Mouse (Mus musculus): ENCODE results near the gene Sv2a. TPM values are rescaled to one million over a fixed set of nuclear protein-coding genes. Genes with fewer than 3 reads are reported as not detected.
A peak's percentile ranks its signal among the peaks of the same experiment; 100 is the strongest.
"Not testable (repeated sequence)": the region's sequence is repeated elsewhere in the genome, so short reads cannot be mapped to it uniquely, and the experiment has no call there.

The Sv2a gene
- polyA plus RNA-seq, 1 experiment from 2014 or later = 95.7 TPM

DNA sequence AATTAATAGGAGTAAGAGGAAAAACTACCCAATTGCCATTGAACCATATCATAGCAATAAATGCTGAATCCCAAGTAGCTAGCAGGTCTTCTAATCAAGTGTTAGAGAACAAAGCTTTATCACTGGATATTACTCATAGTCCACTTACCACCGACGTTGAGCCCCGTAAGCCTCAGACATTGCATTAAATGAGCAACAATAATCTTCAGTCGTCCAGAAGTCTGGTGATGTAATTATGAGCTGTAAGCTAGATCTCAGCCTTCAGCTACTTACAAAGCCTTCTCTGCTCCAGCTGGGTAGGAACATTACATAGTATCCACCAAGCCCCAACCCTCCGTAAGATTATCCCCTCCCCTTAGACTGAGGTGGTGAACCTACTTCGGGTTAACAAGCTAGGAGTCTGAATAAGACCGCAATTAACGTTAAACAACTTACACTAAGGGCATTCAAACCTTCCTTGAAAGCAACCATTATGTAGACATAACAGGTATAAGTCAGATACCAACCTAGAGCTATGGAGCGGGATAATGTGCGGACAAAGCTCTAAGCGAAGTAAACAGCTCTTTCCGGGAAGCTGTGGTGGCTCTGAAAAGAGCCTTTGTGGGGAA is 57.1 kb downstream of the Sv2a start:
- Histone ChIP-seq H3K27ac (no peak overlapping the region), H3K27me3 (ENCODE audit: control insufficient read depth, insufficient read depth, low read length) (no peaks in the 10 kb centered on the region), H3K36me3 (replicated peaks; ENCODE audit: control insufficient read depth, insufficient read depth) (no peaks in the 10 kb centered on the region), H3K4me3 (replicated peaks; ENCODE audit: low read length) (peak overlapping the region; percentile 27), H3K4me1 (replicated peaks; ENCODE audit: control insufficient read depth, insufficient read depth, low read length) (peaks cover 12% of the 10 kb centered on the region), H3K9me3 (ENCODE audit: control insufficient read depth, low read length) (no peaks in the 10 kb centered on the region), H3K4me2 (replicated peaks) (peak overlapping the region; percentile 48), H3K9ac (peak overlapping the region; percentile 49; the same call in 1 of the 2 replicates)
- 0% methylated on average over 12 of the region's 12 CpGs for WGBS
- DNase-seq (ENCODE audit: low spot score) (peak; percentile 47), ATAC-seq (ENCODE audit: low FRiP score) (no peak)

- ATAC-seq (ENCODE audit: low FRiP score) = peak; percentile 91
- H3K36me3 ChIP-seq (replicated peaks; ENCODE audit: control insufficient read depth, insufficient read depth); H3K9me3 ChIP-seq (ENCODE audit: control insufficient read depth, low read length); H3K27me3 ChIP-seq (ENCODE audit: control insufficient read depth, insufficient read depth, low read length); DNase-seq (ENCODE audit: low spot score): not testable (repeated sequence)
- Histone ChIP-seq H3K4me2 (replicated peaks) (peak within 1 kb of the TSS; percentile 48), H3K9ac (peak within 1 kb of the TSS; percentile 49; the same call in 1 of the 2 replicates), H3K4me1 (replicated peaks; ENCODE audit: control insufficient read depth, insufficient read depth, low read length) (peaks cover 15% of the 10 kb centered on the region), H3K4me3 (replicated peaks; ENCODE audit: low read length) (peak within 1 kb of the TSS; percentile 27), H3K27ac (peak within 1 kb of the TSS; percentile 59; the same call in 1 of the 2 replicates)
- 0% methylated on average over 10 of the region's 68 CpGs for WGBS
These were observed 58.2 kb downstream of the Sv2a start, which contains the start of gene Hist2h3c2 for GRCm38 (mm10) chr3:96238954-96239793. Hist2h3c2 (minus strand) TSS chr3:96239127.

DNA sequence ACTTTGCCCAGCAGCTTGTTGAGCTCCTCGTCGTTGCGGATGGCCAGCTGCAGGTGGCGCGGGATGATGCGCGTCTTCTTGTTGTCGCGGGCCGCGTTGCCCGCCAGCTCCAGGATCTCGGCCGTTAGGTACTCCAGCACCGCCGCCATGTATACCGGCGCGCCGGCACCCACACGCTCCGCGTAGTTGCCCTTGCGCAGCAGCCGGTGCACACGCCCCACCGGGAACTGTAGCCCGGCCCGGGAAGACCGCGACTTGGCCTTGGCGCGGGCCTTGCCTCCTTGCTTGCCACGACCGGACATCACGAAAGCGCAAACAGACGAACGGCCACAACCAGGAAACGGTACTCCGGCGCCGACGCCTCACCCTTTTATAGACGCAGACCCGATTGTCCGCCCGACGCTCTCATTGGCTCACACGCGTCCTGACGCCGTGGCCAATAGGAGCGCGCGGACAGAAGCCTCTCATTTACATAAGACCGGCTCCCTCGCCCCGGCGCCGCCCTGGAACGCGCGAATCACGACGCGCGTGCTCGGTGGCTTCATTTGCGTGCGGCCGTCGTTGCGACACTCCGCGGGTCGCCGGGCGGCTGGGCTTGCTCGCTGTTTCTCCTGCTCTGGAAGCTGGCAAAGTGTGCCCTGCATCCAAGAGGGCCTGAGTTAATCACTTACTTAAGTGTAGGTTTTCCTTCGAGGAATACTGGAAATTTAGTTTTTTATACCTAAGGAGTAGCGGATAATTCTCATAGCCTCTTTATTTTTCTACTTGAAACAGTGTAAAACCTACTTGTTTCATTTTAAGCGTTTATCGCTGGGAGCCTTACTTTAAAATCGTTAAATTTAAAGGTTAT is 59.2 kb downstream of the Sv2a start, which contains the start of gene Hist2h2aa2:
Hist2h2aa2 (minus strand) TSS at position 328 of the 850 bp plus-strand sequence.
- H3K9me3 ChIP-seq (ENCODE audit: control insufficient read depth, low read length); H3K27me3 ChIP-seq (ENCODE audit: control insufficient read depth, insufficient read depth, low read length); H3K36me3 ChIP-seq (replicated peaks; ENCODE audit: control insufficient read depth, insufficient read depth): not testable (repeated sequence)
- H3K27ac ChIP-seq = peak within 1 kb of the TSS; percentile 80
- peak within 1 kb of the TSS; percentile 27 for H3K4me3 ChIP-seq (replicated peaks; ENCODE audit: low read length)
- WGBS = 7% methylated on average over 17 of the region's 85 CpGs
- peak within 1 kb of the TSS; percentile 52 for H3K9ac ChIP-seq
- peak within 1 kb of the TSS; percentile 51 for H3K4me2 ChIP-seq (replicated peaks)
- peaks cover 22% of the 10 kb centered on the region for H3K4me1 ChIP-seq (replicated peaks; ENCODE audit: control insufficient read depth, insufficient read depth, low read length)
- ATAC-seq (ENCODE audit: low FRiP score) (peak; percentile 92), DNase-seq (ENCODE audit: low spot score) (peak; percentile 67)

DNA sequence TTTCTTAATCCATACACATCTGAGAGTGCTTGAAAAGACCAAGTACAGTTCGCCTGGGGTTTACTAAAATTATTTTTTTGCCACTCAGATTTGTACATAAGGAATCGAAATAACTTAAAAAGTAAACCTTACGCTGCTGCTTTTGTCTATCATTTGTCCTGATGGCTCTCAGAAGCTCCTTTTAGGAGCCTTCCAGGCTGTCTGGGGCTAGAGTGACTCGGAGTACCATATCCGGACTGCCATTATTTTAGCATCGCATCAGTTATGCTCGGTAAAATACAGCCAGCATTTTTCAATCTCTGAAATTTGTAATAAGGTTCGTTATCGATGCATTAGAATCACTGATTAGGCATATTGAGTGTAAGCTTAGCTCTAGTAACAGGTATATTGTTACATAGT is 59.8 kb downstream of the Sv2a start:
- no peak for DNase-seq (ENCODE audit: low spot score)
- WGBS = 70% methylated on average over 9 of the region's 9 CpGs
- no peak for ATAC-seq (ENCODE audit: low FRiP score)
- peak overlapping the region; percentile 52 for H3K9ac ChIP-seq
- H3K4me1 ChIP-seq (replicated peaks; ENCODE audit: control insufficient read depth, insufficient read depth, low read length) = peaks cover 22% of the 10 kb centered on the region
- H3K9me3 ChIP-seq (ENCODE audit: control insufficient read depth, low read length) = no peaks in the 10 kb centered on the region
- H3K27ac ChIP-seq = peak overlapping the region; percentile 80
- peak overlapping the region; percentile 25 for H3K4me3 ChIP-seq (replicated peaks; ENCODE audit: low read length)
- H3K27me3 ChIP-seq (ENCODE audit: control insufficient read depth, insufficient read depth, low read length) = no peaks in the 10 kb centered on the region
- H3K36me3 ChIP-seq (replicated peaks; ENCODE audit: control insufficient read depth, insufficient read depth) = no peaks in the 10 kb centered on the region
- H3K4me2 ChIP-seq (replicated peaks) = peak overlapping the region; percentile 51

DNA sequence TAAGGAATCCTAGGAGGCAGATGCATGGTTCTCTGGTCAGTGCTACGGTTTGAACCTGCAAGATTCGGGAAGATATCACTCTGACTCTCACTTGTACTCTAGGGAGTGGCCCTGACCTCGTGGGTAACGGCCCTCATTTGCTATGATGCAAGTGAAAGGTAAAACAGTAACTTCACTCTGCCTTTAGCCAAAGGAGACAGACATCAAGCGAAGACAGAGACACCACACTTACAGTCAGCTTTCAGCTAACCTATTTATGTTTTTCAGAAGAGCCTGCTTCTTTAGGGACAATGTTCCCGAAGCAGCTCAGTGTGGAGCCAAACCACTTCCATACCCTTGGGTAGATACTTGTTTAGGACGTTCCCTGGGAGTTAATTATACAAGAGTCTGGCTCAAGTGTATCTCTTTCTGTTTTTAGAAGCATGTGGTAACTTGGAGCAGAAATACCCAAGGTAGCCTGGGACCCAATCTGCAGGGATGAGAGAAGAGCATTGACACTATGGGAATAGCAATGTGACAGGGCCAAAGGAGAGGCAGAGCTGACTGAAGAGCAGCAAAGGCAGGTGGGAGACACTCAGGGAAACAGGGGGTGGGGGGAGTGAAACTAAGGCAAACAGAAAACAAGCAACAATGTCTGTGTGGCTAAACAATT is 63.1 kb downstream of the Sv2a start:
- no peak for ATAC-seq (ENCODE audit: low FRiP score)
- Histone ChIP-seq H3K4me1 (replicated peaks; ENCODE audit: control insufficient read depth, insufficient read depth, low read length) (peaks cover 19% of the 10 kb centered on the region; the same call in 1 of the 2 replicates), H3K4me2 (replicated peaks) (peak overlapping the region; percentile 80), H3K27ac (peak overlapping the region; percentile 95), H3K9me3 (ENCODE audit: control insufficient read depth, low read length) (no peaks in the 10 kb centered on the region), H3K36me3 (replicated peaks; ENCODE audit: control insufficient read depth, insufficient read depth) (no peaks in the 10 kb centered on the region), H3K4me3 (replicated peaks; ENCODE audit: low read length) (peak overlapping the region; percentile 44), H3K9ac (peak overlapping the region; percentile 80; the same call in 1 of the 2 replicates), H3K27me3 (ENCODE audit: control insufficient read depth, insufficient read depth, low read length) (no peaks in the 10 kb centered on the region)
- WGBS = 88% methylated on average over 7 of the region's 7 CpGs
- no peak for DNase-seq (ENCODE audit: low spot score)

Small RNA genes within 50 kb of the gene (microRNA-seq; reads per million reads assigned to microRNA genes)
- gene Gm44492 = not detected
- not detected for gene Gm47311

Other genes with a start within 250 kb of the Sv2a start
- gene Plekho1, start 185.2 kb upstream of the Sv2a start, polyA plus RNA-seq (2014; fragmentation: Nextera tagmentation; extraction: Ambion mirVana) = 47.1 and 49.0 TPM in 2 replicates
- gene Vps45, start 122.7 kb upstream of the Sv2a start, polyA plus RNA-seq (2014; fragmentation: Nextera tagmentation; extraction: Ambion mirVana) = 44.8 and 46.8 TPM in 2 replicates
- 7.1 and 7.9 TPM in 2 replicates for gene Otud7b, start 76.6 kb upstream of the Sv2a start, polyA plus RNA-seq (2014; fragmentation: Nextera tagmentation; extraction: Ambion mirVana)
- 10.1 and 11.6 TPM in 2 replicates for gene Mtmr11, start 19.1 kb upstream of the Sv2a start, polyA plus RNA-seq (2014; fragmentation: Nextera tagmentation; extraction: Ambion mirVana)
- 135 and 151 TPM in 2 replicates for gene Sf3b4, start 8.8 kb upstream of the Sv2a start, polyA plus RNA-seq (2014; fragmentation: Nextera tagmentation; extraction: Ambion mirVana)
- 57.0 and 72.4 TPM in 2 replicates for gene Bola1, start 38.6 kb downstream of the Sv2a start, polyA plus RNA-seq (2014; fragmentation: Nextera tagmentation; extraction: Ambion mirVana)
- gene Hist2h2ab, start 38.7 kb downstream of the Sv2a start, polyA plus RNA-seq (2014; fragmentation: Nextera tagmentation; extraction: Ambion mirVana) = 0.55 TPM in 1 of 2 replicates, not detected in the other
- 1.9 and 2.3 TPM in 2 replicates for gene Hist2h2ac, start 39.7 kb downstream of the Sv2a start, polyA plus RNA-seq (2014; fragmentation: Nextera tagmentation; extraction: Ambion mirVana)
- gene Hist2h2be, start 40.0 kb downstream of the Sv2a start, polyA plus RNA-seq (2014; fragmentation: Nextera tagmentation; extraction: Ambion mirVana) = 4.7 and 5.0 TPM in 2 replicates
- 1.2 and 1.7 TPM in 2 replicates for gene Hist2h3c2, start 58.0 kb downstream of the Sv2a start, polyA plus RNA-seq (2014; fragmentation: Nextera tagmentation; extraction: Ambion mirVana)
- 32.2 and 46.8 TPM in 2 replicates for gene Hist2h2aa2, start 59.1 kb downstream of the Sv2a start, polyA plus RNA-seq (2014; fragmentation: Nextera tagmentation; extraction: Ambion mirVana)
- gene Hist2h2aa1, start 64.3 kb downstream of the Sv2a start, polyA plus RNA-seq (2014; fragmentation: Nextera tagmentation; extraction: Ambion mirVana) = 12.0 and 16.6 TPM in 2 replicates
- gene Hist2h3c1, start 65.5 kb downstream of the Sv2a start, polyA plus RNA-seq (2014; fragmentation: Nextera tagmentation; extraction: Ambion mirVana) = 0.18 and 1.6 TPM in 2 replicates
- gene Hist2h4, start 82.2 kb downstream of the Sv2a start, polyA plus RNA-seq (2014; fragmentation: Nextera tagmentation; extraction: Ambion mirVana) = 2.9 and 6.0 TPM in 2 replicates
- 11.2 and 12.3 TPM in 2 replicates for gene Hist2h3b, start 87.5 kb downstream of the Sv2a start, polyA plus RNA-seq (2014; fragmentation: Nextera tagmentation; extraction: Ambion mirVana)
- gene Hist2h2bb, start 88.6 kb downstream of the Sv2a start, polyA plus RNA-seq (2014; fragmentation: Nextera tagmentation; extraction: Ambion mirVana) = 4.1 and 4.7 TPM in 2 replicates
- gene Fcgr1, start 112.8 kb downstream of the Sv2a start, polyA plus RNA-seq (2014; fragmentation: Nextera tagmentation; extraction: Ambion mirVana) = 1.8 and 3.1 TPM in 2 replicates

Measured in hindbrain, embryonic 14.5 days (tissue).